8 mouse cellular contexts compared by ENCODE assay signal in genomic region chr13:58158099-58158912, GRCm38 (mm10). TPM values are rescaled to one million over a fixed set of nuclear protein-coding genes. Genes with fewer than 3 reads are reported as not detected.
DNase-seq lines count a peak whose midpoint lies in the region; ATAC-seq lines count a peak whose summit lies in the region.

No protein-coding gene starts in this region.

- H3K36me3 ChIP-seq in embryonic facial prominence, embryonic 14.5 days (ENCODE audit: control insufficient read depth, insufficient read depth, low read length): peaks cover 31% of the 10 kb centered on the region
- peaks cover 7% of the 10 kb centered on the region; the same call in 1 of the 2 replicates for H3K36me3 ChIP-seq in kidney, embryonic 14.5 days (ENCODE audit: control insufficient read depth, insufficient read depth, low read length)
- H3K36me3 ChIP-seq in limb, embryonic 15.5 days: peaks cover 26% of the 10 kb centered on the region

- 10% methylated on average over 16 of the region's 16 CpGs for whole genome bisulfite sequencing in embryonic facial prominence, embryonic 14.5 days
- WGBS in kidney, embryonic 14.5 days: 17% methylated on average over 16 of the region's 16 CpGs
- WGBS in limb, embryonic 15.5 days: 8% methylated on average over 16 of the region's 16 CpGs

- H3K27me3 ChIP-seq in embryonic facial prominence, embryonic 14.5 days (replicated peaks; ENCODE audit: control insufficient read depth, insufficient read depth, low read length): no peaks in the 10 kb centered on the region
- no peaks in the 10 kb centered on the region for H3K27me3 ChIP-seq in kidney, embryonic 14.5 days (ENCODE audit: control insufficient read depth, insufficient read depth, low read length)
- H3K27me3 ChIP-seq in limb, embryonic 15.5 days: no peaks in the 10 kb centered on the region

- peak; percentile 64 for ATAC-seq in embryonic facial prominence, embryonic 14.5 days (ENCODE audit: low read depth)
- ATAC-seq in kidney, embryonic 14.5 days (ENCODE audit: low FRiP score, low TSS enrichment): peak; percentile 38
- ATAC-seq in limb, embryonic 15.5 days (ENCODE audit: insufficient number of reproducible peaks, low FRiP score, low TSS enrichment, low read depth): no peak

- peak overlapping the region; percentile 70 for H3K9ac ChIP-seq in embryonic facial prominence, embryonic 14.5 days (ENCODE audit: low read depth, low read length)
- H3K9ac ChIP-seq in kidney, embryonic 14.5 days (ENCODE audit: low read depth, low read length): peak overlapping the region; percentile 53; the same call in 1 of the 2 replicates
- peak overlapping the region; percentile 76 for H3K9ac ChIP-seq in limb, embryonic 15.5 days

- 0 out of 2 replicates have a peak, but pooled peaks cover 3% of the 10 kb centered on the region for H3K9me3 ChIP-seq in embryonic facial prominence, embryonic 14.5 days (ENCODE audit: control insufficient read depth, low read length)
- H3K9me3 ChIP-seq in kidney, embryonic 14.5 days (ENCODE audit: control insufficient read depth, low read length): peaks cover 2% of the 10 kb centered on the region; the same call in 1 of the 2 replicates
- no peaks in the 10 kb centered on the region for H3K9me3 ChIP-seq in limb, embryonic 15.5 days

- DNase-seq in 3T3-L1 (ENCODE audit: low read depth, low spot score): peak; percentile 98
- peak; percentile 58 to 79 for DNase-seq in adrenal gland, postnatal 4 days (ENCODE audit: low spot score in 2 of 2)
- peak; percentile 90 for DNase-seq in embryonic facial prominence, embryonic 14.5 days (ENCODE audit: low spot score)
- peak; percentile 76 to 85 for DNase-seq in heart, adult 9 months (ENCODE audit: low spot score in 2 of 2)
- peak; percentile 67 to 80 for DNase-seq in monocyte, adult 2 months (ENCODE audit: low read depth in 1 of 2, low spot score in 2 of 2)
- DNase-seq in spleen, postnatal 36 days (ENCODE audit: low spot score in 2 of 2): peak; percentile 78 to 85

- peak overlapping the region; percentile 97 for H3K4me2 ChIP-seq in embryonic facial prominence, embryonic 14.5 days (ENCODE audit: low read depth, low read length)
- peak overlapping the region; percentile 71 for H3K4me2 ChIP-seq in kidney, embryonic 14.5 days (replicated peaks; ENCODE audit: low read depth, low read length)
- peak overlapping the region; percentile 95 for H3K4me2 ChIP-seq in limb, embryonic 15.5 days

- no peaks in the 10 kb centered on the region for H3K4me1 ChIP-seq in embryonic facial prominence, embryonic 14.5 days (ENCODE audit: control insufficient read depth, insufficient read depth, low read length)
- H3K4me1 ChIP-seq in kidney, embryonic 14.5 days (ENCODE audit: control insufficient read depth, insufficient read depth, low read length): no peaks in the 10 kb centered on the region; the same call in 1 of the 2 replicates
- peaks cover 6% of the 10 kb centered on the region for H3K4me1 ChIP-seq in limb, embryonic 15.5 days

- H3K27ac ChIP-seq in embryonic facial prominence, embryonic 14.5 days (replicated peaks; ENCODE audit: low read depth, low read length): peak overlapping the region; percentile 71
- H3K27ac ChIP-seq in kidney, embryonic 14.5 days (ENCODE audit: low read depth, low read length): no peak overlapping the region
- H3K27ac ChIP-seq in limb, embryonic 15.5 days: peak overlapping the region; percentile 69

- peak overlapping the region; percentile 69 for H3K4me3 ChIP-seq in embryonic facial prominence, embryonic 14.5 days (ENCODE audit: low read depth, low read length)
- peak overlapping the region; percentile 58 for H3K4me3 ChIP-seq in kidney, embryonic 14.5 days (ENCODE audit: low read length)
- H3K4me3 ChIP-seq in limb, embryonic 15.5 days: peak overlapping the region; percentile 86

RNA-seq across cellular contexts. Expression of gene Idnk, which starts 0.9 kb away (rescaled TPM):
- 10 to 100 TPM; 51.0 to 58.0 TPM for total RNA-seq in adrenal gland, postnatal 4 days (2021)
- polyA plus RNA-seq in embryonic facial prominence, embryonic 14.5 days (2014; fragmentation: Nextera tagmentation; extraction: Ambion mirVana): 29.8 and 31.3 TPM in 2 replicates
- polyA plus RNA-seq in kidney, embryonic 14.5 days (2014; fragmentation: Nextera tagmentation; extraction: Ambion mirVana): 33.4 and 41.8 TPM in 2 replicates
- 29.3 and 33.0 TPM in 2 replicates for polyA plus RNA-seq in limb, embryonic 15.5 days (2015; fragmentation: Nextera tagmentation; extraction: Ambion mirVana)

RNA-seq across cellular contexts. Expression of gene Hnrnpa0, which starts 29.9 kb away (rescaled TPM):
- 100 to 1,000 TPM; 214 TPM for total RNA-seq in adrenal gland, postnatal 4 days (2021)
- 41.5 and 45.1 TPM in 2 replicates for polyA plus RNA-seq in embryonic facial prominence, embryonic 14.5 days (2014; fragmentation: Nextera tagmentation; extraction: Ambion mirVana)
- polyA plus RNA-seq in kidney, embryonic 14.5 days (2014; fragmentation: Nextera tagmentation; extraction: Ambion mirVana): 55.5 and 103 TPM in 2 replicates
- 27.8 and 31.7 TPM in 2 replicates for polyA plus RNA-seq in limb, embryonic 15.5 days (2015; fragmentation: Nextera tagmentation; extraction: Ambion mirVana)

RNA-seq across cellular contexts. Expression of gene Klhl3, which starts 44.9 kb away (rescaled TPM):
- 1 to 10 TPM; 4.1 to 5.0 TPM for total RNA-seq in adrenal gland, postnatal 4 days (2021)
- 3.2 and 3.4 TPM in 2 replicates for polyA plus RNA-seq in embryonic facial prominence, embryonic 14.5 days (2014; fragmentation: Nextera tagmentation; extraction: Ambion mirVana)
- 4.1 and 6.0 TPM in 2 replicates for polyA plus RNA-seq in kidney, embryonic 14.5 days (2014; fragmentation: Nextera tagmentation; extraction: Ambion mirVana)
- polyA plus RNA-seq in limb, embryonic 15.5 days (2015; fragmentation: Nextera tagmentation; extraction: Ambion mirVana): 2.8 and 3.7 TPM in 2 replicates

RNA-seq across cellular contexts. Expression of gene Ubqln1, which starts 57.1 kb away (rescaled TPM):
- total RNA-seq in adrenal gland, postnatal 4 days (2021): 10 to 100 TPM; 91.1 to 93.4 TPM
- polyA plus RNA-seq in embryonic facial prominence, embryonic 14.5 days (2014; fragmentation: Nextera tagmentation; extraction: Ambion mirVana): 89.4 and 91.9 TPM in 2 replicates
- polyA plus RNA-seq in kidney, embryonic 14.5 days (2014; fragmentation: Nextera tagmentation; extraction: Ambion mirVana): 60.8 and 98.7 TPM in 2 replicates
- polyA plus RNA-seq in limb, embryonic 15.5 days (2015; fragmentation: Nextera tagmentation; extraction: Ambion mirVana): 98.8 and 108 TPM in 2 replicates
